Mouse (Mus musculus) v-Abl transformed pro-B cells (cell line): Measurements from ENCODE around the gene Igfbp6.
"Not testable (repeated sequence)": the region's sequence is repeated elsewhere in the genome, so short reads cannot be mapped to it uniquely, and the experiment has no call there.

Source experiments
- in situ Hi-C, 2 experiments: fragments of 400-800 bp; cut with MboI; formaldehyde crosslinking; loops; one replicate each; pipeline ENCODE4 v1.15.1; 2025; ENCODE audit not compliant: unreplicated experiment in 2 of 2

Gene Igfbp6

GRCm38 (mm10) chr15:102134709-102135108, 9.5 kb upstream of the Igfbp6 start:
- in situ Hi-C loops = no loop called here

DNA sequence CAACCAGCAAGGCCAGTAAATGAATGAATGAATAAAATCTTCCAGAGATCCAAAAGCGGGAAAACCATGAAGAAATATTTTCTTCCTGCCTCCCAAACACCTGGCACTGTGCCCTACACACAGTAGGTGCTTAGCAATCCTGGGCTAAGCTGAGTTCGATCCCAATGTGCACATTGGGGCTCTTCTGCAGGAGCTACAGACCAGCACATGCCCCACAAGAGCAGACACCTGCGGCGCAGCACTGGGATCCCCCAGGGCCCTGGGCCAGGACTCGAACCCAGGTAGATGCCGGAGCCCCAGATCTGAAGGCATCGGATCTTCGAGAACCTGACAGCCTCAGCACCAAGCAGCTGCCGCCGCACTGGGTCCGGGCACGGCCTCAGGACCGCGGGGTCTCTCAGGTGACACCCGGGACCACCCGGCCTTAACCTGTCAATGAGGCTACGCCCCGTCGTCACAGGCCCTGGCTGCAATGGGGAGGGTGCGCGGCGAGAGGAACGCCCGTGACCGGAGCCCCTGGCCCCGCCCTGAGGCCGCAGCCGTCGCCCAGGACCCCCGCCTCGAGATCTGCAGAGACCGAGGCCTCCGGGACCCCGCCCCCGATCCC, 8.5 kb upstream of the Igfbp6 start:
- in situ Hi-C loops = no loop called here

DNA sequence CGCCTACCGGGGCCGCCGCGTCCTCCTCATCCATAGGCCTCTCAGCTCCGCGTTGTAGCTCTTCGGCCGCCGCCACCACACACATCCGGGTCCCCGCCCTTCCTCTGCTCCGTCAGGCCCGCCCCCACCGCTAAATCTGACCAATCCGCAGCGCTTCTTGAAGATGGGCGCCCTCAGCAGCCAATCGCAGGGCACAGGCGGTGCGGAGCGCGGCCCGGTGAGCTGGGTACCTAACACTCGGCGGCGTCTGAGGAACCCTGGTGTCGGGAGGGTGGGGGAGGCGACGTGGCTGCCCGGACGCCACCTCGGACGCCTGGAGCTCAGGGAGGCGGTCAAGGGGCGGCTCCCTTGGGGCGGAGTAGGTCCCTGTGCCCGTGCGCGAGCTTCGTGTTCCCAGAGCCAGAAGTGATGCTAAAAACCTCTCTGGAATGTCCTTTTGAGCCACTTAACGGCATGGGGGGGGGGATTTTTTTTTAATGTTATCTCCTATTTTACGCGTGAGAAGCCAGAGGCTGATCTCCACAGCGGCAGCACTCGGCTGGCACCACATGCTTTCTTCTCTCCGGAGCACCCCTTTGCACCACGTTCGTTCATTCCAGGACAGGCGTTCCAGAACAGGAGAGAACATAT, 7.9 kb upstream of the Igfbp6 start, which contains the start of gene Spryd3:
Gene Spryd3, minus strand, starts transcription at position 106 of the 630 bp plus-strand sequence.
- in situ Hi-C loops = no loop called here

- in situ Hi-C loops = loop anchor here in 1 of 2 experiments (10.0 kb wide), 1 partner anchor 156 kb away; no protein-coding TSS in a partner anchor
Measured at GRCm38 (mm10) chr15:102141120-102141519, 3.0 kb upstream of the Igfbp6 start.

GRCm38 (mm10) chr15:102142914-102143912, 949 bp upstream of the Igfbp6 start:
- in situ Hi-C loops = loop anchor here in 1 of 2 experiments (10.0 kb wide), 1 partner anchor 158 kb away; no protein-coding TSS in a partner anchor

DNA sequence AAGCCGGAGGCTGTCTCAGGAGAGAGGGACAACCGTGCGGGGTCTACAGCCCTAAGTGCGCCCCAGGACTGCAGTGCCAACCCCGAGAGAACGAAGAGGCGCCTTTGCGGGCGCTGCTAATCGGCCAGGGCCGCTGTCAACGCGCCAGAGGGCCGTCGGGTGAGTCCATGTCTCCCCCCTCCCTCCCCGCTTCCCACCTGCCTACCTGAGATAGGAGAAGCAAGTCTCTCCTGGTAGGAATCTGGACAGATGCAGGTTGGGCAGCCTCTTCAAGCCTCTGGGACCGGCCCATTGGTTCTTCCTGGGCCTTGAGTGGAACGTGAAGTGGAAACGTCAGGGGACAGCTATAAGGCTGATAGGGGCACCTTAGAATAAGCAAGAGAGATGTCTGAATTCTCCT, 564 bp downstream of the Igfbp6 start:
- in situ Hi-C loops = loop anchor here (5.0 to 10.0 kb wide), 2 partner anchors 152 to 160 kb away; no protein-coding TSS in a partner anchor

GRCm38 (mm10) chr15:102145330-102145729, 1.2 kb downstream of the Igfbp6 start:
- in situ Hi-C loops = loop anchor here (5.0 to 10.0 kb wide), 2 partner anchors 153 to 161 kb away; no protein-coding TSS in a partner anchor

DNA sequence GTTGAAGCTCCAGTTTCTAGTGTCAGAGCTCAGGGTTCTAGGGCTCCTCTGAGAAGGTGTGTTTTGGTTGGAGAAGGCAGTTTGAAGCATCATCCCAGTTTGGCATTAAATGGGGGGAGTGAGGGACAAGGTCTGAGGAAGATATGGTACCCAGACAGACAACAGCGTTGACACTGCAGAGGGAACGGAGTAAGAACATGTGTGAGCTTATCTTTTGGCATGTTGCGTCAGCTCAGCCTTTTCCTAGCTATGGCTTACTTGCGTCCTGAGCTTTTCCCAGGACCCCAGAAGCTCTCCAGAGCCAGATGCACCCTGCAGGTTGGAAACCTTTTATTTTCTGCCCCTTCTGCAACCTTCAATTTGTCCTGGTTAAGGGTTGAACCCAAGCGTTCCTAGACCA, 1.9 kb downstream of the Igfbp6 start:
- in situ Hi-C loops = loop anchor here (5.0 to 10.0 kb wide), 2 partner anchors 154 to 161 kb away; no protein-coding TSS in a partner anchor

DNA sequence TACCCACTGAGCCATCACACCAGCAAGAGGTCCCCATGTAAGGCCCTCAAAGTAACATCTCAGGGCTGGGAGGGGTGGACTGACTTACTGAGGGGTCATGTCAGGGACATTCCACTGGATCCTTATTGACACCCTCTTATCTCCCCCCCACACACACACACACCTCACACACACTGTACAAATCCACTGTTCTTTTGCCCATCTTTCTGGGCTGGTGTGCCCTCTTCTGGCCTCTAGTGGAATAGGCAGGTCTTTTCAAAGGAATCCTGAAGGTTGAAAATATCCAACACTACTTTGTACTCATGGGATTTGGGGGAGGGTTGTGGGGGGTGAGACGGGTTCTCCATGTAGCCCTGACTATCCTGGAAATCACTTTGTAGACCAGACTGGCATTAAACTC, 2.7 kb downstream of the Igfbp6 start:
- in situ Hi-C loops = loop anchor here (5.0 to 10.0 kb wide), 2 partner anchors 155 to 162 kb away; no protein-coding TSS in a partner anchor

- in situ Hi-C loops = loop anchor here (5.0 to 10.0 kb wide), 2 partner anchors 156 to 163 kb away; no protein-coding TSS in a partner anchor
Measured at GRCm38 (mm10) chr15:102147674-102148402, 3.7 kb downstream of the Igfbp6 start.

GRCm38 (mm10) chr15:102149561-102149960, 5.4 kb downstream of the Igfbp6 start:
- in situ Hi-C loops = loop anchor here (5.0 to 10.0 kb wide), 2 partner anchors 157 to 165 kb away; no protein-coding TSS in a partner anchor

GRCm38 (mm10) chr15:102150301-102151135, 6.4 kb downstream of the Igfbp6 start, which contains the start of gene Soat2:
Gene Soat2, plus strand, starts transcription at chr15:102150526.
- in situ Hi-C loops = no loop called here

- in situ Hi-C loops = no loop called here
Measured at GRCm38 (mm10) chr15:102152646-102153045, 8.5 kb downstream of the Igfbp6 start.

GRCm38 (mm10) chr15:102155006-102155405, 10.8 kb downstream of the Igfbp6 start:
- in situ Hi-C loops = not testable (repeated sequence)

- in situ Hi-C loops = no loop called here
Measured at GRCm38 (mm10) chr15:102156836-102157235, 12.7 kb downstream of the Igfbp6 start.

DNA sequence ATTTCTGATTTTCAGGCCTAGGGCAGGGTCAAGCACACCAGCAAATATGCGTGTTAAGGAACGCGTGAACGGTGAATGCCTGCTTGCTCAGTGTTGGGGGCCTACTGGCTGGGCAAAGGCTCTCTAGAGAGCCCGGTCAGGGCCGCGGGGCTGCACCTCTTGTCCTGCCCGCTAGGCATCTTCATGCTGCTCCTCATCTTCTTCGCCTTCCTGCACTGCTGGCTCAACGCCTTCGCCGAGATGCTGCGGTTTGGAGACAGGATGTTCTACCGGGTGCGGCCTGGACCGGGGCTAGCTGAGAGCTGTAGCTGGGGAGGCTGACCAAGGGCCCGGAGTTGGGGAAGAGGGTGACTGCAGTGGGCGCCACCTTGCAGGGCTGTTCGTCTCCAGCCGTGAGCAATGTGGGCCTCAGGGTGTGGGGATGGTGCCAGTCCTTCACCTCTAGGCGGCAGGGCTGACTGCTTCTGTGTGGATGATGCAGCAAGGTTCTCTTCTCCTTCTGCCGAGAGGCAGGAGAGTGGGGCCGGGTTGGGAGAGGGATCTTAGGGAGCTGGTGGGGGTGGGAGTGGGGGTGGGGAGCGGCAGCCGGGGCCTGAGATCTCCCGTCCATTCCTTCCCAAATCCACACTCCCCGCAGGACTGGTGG, 16.4 kb downstream of the Igfbp6 start:
- in situ Hi-C loops = no loop called here

DNA sequence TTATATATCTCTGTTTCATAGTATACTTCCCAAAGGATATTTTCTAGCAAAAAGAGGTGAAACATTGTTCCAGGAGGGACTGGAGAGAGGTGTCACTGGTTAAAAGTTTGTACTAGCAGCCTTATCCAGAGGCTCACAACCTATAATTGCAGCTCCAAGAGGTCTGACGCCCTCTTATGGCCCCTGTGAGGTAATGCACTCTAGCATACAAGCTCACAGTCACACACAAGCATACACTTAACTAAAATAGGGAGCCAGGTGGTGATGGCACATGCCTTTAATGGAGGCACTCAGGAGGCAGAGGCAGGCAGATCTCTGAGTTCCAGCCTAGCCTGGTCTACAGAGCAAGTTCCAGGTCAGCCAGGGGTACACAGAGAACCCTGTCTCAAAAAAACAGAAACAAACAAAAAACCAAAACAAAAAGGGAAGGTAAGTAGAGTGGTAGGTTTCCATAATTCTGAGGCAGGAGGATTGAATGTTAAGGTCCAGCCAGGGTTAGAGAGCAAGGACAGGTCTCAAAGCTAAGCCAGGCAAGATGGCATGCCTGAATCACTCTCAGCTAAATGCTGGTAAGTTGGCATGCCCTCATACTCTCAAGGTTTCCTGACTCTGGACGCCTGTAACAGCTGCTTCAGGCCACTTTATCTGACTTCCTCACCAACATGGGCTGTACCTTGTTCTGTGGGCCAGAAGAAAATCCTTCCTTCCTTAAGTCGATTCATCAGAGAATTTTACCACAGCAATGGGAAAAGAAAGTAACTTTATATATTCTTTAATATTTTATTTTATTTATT, 19.9 kb downstream of the Igfbp6 start:
- in situ Hi-C loops = no loop called here
